14 mouse cellular contexts compared by ENCODE assay signal in genomic region chr1:37194607-37195006, GRCm38 (mm10). TPM values are rescaled to one million over a fixed set of nuclear protein-coding genes. Genes with fewer than 3 reads are reported as not detected.
DNase-seq lines count a peak whose midpoint lies in the region; ATAC-seq and TF ChIP-seq lines count a peak whose summit lies in the region.
"Had no signal": no experiment of that assay in that cellular context is flagged by ENCODE, and none has a peak within 500 bp of the region (broad histone marks: within the 10 kb centered on the region; RNA-seq: fewer than 3 reads in every experiment).

No protein-coding gene starts in this region.

- H3K27me3 ChIP-seq in heart, adult 2 months (ENCODE audit: control insufficient read depth, insufficient read depth, low read length) = no peaks in the 10 kb centered on the region
- no peaks in the 10 kb centered on the region for H3K27me3 ChIP-seq in heart, embryonic 12.5 days (replicated peaks)
- no peaks in the 10 kb centered on the region for H3K27me3 ChIP-seq in CH12.LX (replicated peaks)
- H3K27me3 ChIP-seq: kidney, embryonic 15.5 days had no signal

- H3K9ac ChIP-seq in heart, adult 2 months (ENCODE audit: low read depth, low read length) = no peak overlapping the region
- H3K9ac ChIP-seq in heart, embryonic 12.5 days = no peak overlapping the region
- H3K9ac ChIP-seq in CH12.LX (ENCODE audit: insufficient read depth, low read depth) = no peak overlapping the region
- H3K9ac ChIP-seq: kidney, embryonic 15.5 days had no signal

- dilution Hi-C loops in CH12.LX (cut with MboI; ENCODE audit: extremely low pct_ligation_motif_present, extremely low pct_unique_long_range_greater_than_20kb, low sequenced_read_pairs) = no loop called here

- no peak for TF ChIP-seq RAD21 in CH12.LX (IDR thresholded peaks at IDR 0.05; ENCODE audit: low read depth, low read length)

- H3K4me1 ChIP-seq in heart, adult 2 months (ENCODE audit: control insufficient read depth, insufficient read depth, low read length) = no peaks in the 10 kb centered on the region
- no peaks in the 10 kb centered on the region for H3K4me1 ChIP-seq in heart, embryonic 12.5 days (replicated peaks)
- H3K4me1 ChIP-seq in CH12.LX (ENCODE audit: control insufficient read depth in 1 of 2, insufficient read depth in 2 of 2) = no peaks in the 10 kb centered on the region
- H3K4me1 ChIP-seq: kidney, embryonic 15.5 days had no signal

- no peaks in the 10 kb centered on the region for H3K9me3 ChIP-seq in heart, embryonic 12.5 days (replicated peaks)
- H3K9me3 ChIP-seq in CH12.LX (replicated peaks; ENCODE audit: low read length) = no peaks in the 10 kb centered on the region
- H3K9me3 ChIP-seq: kidney, embryonic 15.5 days had no signal

- H3K4me2 ChIP-seq in heart, embryonic 12.5 days = no peak overlapping the region
- H3K4me2 ChIP-seq in CH12.LX (ENCODE audit: insufficient read depth, low read depth, poor library complexity, severe bottlenecking) = no peak overlapping the region
- H3K4me2 ChIP-seq: kidney, embryonic 15.5 days had no signal

- intact Hi-C loops in heart, adult 2 months (cut with DNase I) = loop anchor here (1.0 to 5.0 kb wide), 2 partner anchors 56 to 412 kb away; no protein-coding TSS in a partner anchor

- H3K27ac ChIP-seq in heart, adult 2 months = no peak overlapping the region
- H3K27ac ChIP-seq in heart, embryonic 12.5 days (ENCODE audit: poor library complexity, severe bottlenecking) = no peak overlapping the region
- no peak overlapping the region for H3K27ac ChIP-seq in layer of hippocampus, adult 2 months
- H3K27ac ChIP-seq in CH12.LX (ENCODE audit: insufficient read depth, low read depth) = no peak overlapping the region
- H3K27ac ChIP-seq: kidney, embryonic 15.5 days had no signal

- H3K4me3 ChIP-seq in heart, adult 2 months = no peak overlapping the region
- H3K4me3 ChIP-seq in heart, embryonic 12.5 days = no peak overlapping the region
- H3K4me3 ChIP-seq in layer of hippocampus, adult 2 months = no peak overlapping the region
- H3K4me3 ChIP-seq in CH12.LX (replicated peaks in 1 of 3; ENCODE audit: low read depth in 2 of 3, low read length in 2 of 3, poor library complexity in 1 of 3) = no peak overlapping the region
- H3K4me3 ChIP-seq: kidney, embryonic 15.5 days had no signal

- in situ Hi-C loops in CH12.LX (cut with MboI; ENCODE audit: low pct_ligation_motif_present, low pct_unique_long_range_greater_than_20kb, low sequenced_read_pairs) = no loop called here

- 55% methylated on average over 4 of the region's 4 CpGs for WGBS in heart, adult 2 months
- 57% methylated on average over 4 of the region's 4 CpGs for WGBS in heart, embryonic 12.5 days

- DNase-seq in heart, adult 2 months = no peak
- no peak for DNase-seq in layer of hippocampus, adult 2 months (ENCODE audit: low spot score in 2 of 2)
- DNase-seq in layer of hippocampus, postnatal 36 days = no peak
- DNase-seq in CH12.LX (ENCODE audit: extremely low read depth) = no peak
- peak; percentile 54 for DNase-seq in R1 (ENCODE audit: low read depth, low spot score)
- DNase-seq: cerebellum, postnatal 36 days; gastrocnemius, postnatal 10 days; liver had no signal

- H3K79me2 ChIP-seq in heart, adult 2 months (replicated peaks; ENCODE audit: control insufficient read depth, insufficient read depth, low read length) = no peaks in the 10 kb centered on the region
- no peaks in the 10 kb centered on the region for H3K79me2 ChIP-seq in CH12.LX (replicated peaks; ENCODE audit: control insufficient read depth, extremely low read depth, insufficient read depth, poor library complexity, severe bottlenecking)

- no peak for TF ChIP-seq EP300 in heart, adult 2 months (IDR thresholded peaks at IDR 0.05; ENCODE audit: insufficient read depth, low read depth, low read length)
- TF ChIP-seq EP300 in CH12.LX (IDR thresholded peaks at IDR 0.05; ENCODE audit: low read length) = no peak

- peak; percentile 64 for TF ChIP-seq CTCF in heart, adult 2 months (IDR thresholded peaks at IDR 0.05)
- TF ChIP-seq CTCF in layer of hippocampus, adult 2 months (conservative IDR thresholded peaks at IDR 0.05) = peak; percentile 76
- TF ChIP-seq CTCF in CH12.LX (conservative IDR thresholded peaks at IDR 0.05 in 1 of 2, IDR thresholded peaks at IDR 0.05 in 1 of 2; ENCODE audit: low read depth in 2 of 2, low read length in 2 of 2) = peak in 1 of 2 experiments; percentile 44; a peak in 2 of 4 replicates

- no peak for ATAC-seq in heart, embryonic 12.5 days (ENCODE audit: insufficient number of reproducible peaks, low FRiP score)
- no peak for ATAC-seq in megakaryocyte-erythroid progenitor cell, adult 5-6 weeks (replicated peaks; ENCODE audit: low FRiP score, low TSS enrichment, poor library complexity, severe bottlenecking)
- ATAC-seq in activated CD4-positive, CD25-positive, alpha-beta regulatory T cell, adult 4 months = no peak

- H3K36me3 ChIP-seq in heart, adult 2 months (ENCODE audit: control insufficient read depth, insufficient read depth, low read length) = no peaks in the 10 kb centered on the region
- H3K36me3 ChIP-seq in heart, embryonic 12.5 days = no peaks in the 10 kb centered on the region
- H3K36me3 ChIP-seq in CH12.LX (replicated peaks in 1 of 2; ENCODE audit: control insufficient read depth in 1 of 2, insufficient read depth in 1 of 2, low read length in 1 of 2) = no peaks in the 10 kb centered on the region
- H3K36me3 ChIP-seq: kidney, embryonic 15.5 days had no signal

- TF ChIP-seq POLR2A in heart, adult 2 months (IDR thresholded peaks at IDR 0.05; ENCODE audit: insufficient read depth, low read depth, low read length) = no peak
- TF ChIP-seq POLR2A in CH12.LX (IDR thresholded peaks at IDR 0.05; ENCODE audit: low read depth, low read length) = no peak

TF ChIP-seq in CH12.LX, 34 proteins besides CTCF, POLR2A, EP300 and RAD21:
- TF ChIP-seq PAX5 (IDR thresholded peaks at IDR 0.05; ENCODE audit: low read length) (no peak), SMC3 (IDR thresholded peaks at IDR 0.05; ENCODE audit: low read depth, low read length) (peak; percentile 27)

RNA-seq across cellular contexts. Expression of gene Cnga3, which starts 19.6 kb away (rescaled TPM):
- total RNA-seq in heart, adult 2 months (2021) = 1 to 10 TPM; 1.4 to 1.5 TPM
- 1.5 and 2.3 TPM in 2 replicates for polyA plus RNA-seq in heart, adult 2 months (2012; rRNA removed)
- not detected in 2 replicates for polyA plus RNA-seq in heart, embryonic 12.5 days (2016; fragmentation: Nextera tagmentation; extraction: Ambion mirVana)
- under 1 TPM; 0.38 to 0.66 TPM for total RNA-seq in layer of hippocampus, adult 2 months (2021)
- under 1 TPM; 0.42 to 0.46 TPM for total RNA-seq in layer of hippocampus, postnatal 36 days (2021)
- 0.04 and 0.08 TPM in 2 replicates for total RNA-seq in CH12.LX (2012; rRNA removed)
- total RNA-seq in CH12.LX (2014; rRNA removed) = 0.22 and 0.30 TPM in 2 replicates
- polyA plus RNA-seq in CH12.LX (2012; ENCODE audit: insufficient read length, low read depth) = 0.31 and 0.36 TPM in 2 replicates
- total RNA-seq in megakaryocyte-erythroid progenitor cell, adult 5-6 weeks (2014; fragmentation: Nextera tagmentation) = not detected in 2 replicates
- total RNA-seq in megakaryocyte-erythroid progenitor cell, adult 5-6 weeks (2017) = not detected in 2 replicates
- polyA plus RNA-seq in activated CD4-positive, CD25-positive, alpha-beta regulatory T cell, adult 4 months (2017; shearing (Covaris generic)) = not detected
- total RNA-seq: megakaryocyte progenitor cell, adult 5-6 weeks had no signal
- polyA plus RNA-seq: heart, embryonic 16.5 days had no signal
